Mouse (Mus musculus) brain, adult 10 weeks (tissue): ENCODE results near the gene Amelx. TPM values are rescaled to one million over a fixed set of nuclear protein-coding genes. Genes with fewer than 3 reads are reported as not detected.

Experiments
- polyA plus RNA-seq: library from polyadenylated mRNA; stranded (reverse); fragments of 350-450 nt; fragmentation: Illumina TruSeq; extraction: RNeasy Lipid Tissue Mini Kit (QIAGEN cat#74804); gene quantifications from one replicate; pipeline ENCODE4 v1.2.3, GENCODE M21; 2015; ENCODE audit warnings: low read depth, low replicate concordance

Gene Amelx
- not detected for polyA plus RNA-seq

DNA sequence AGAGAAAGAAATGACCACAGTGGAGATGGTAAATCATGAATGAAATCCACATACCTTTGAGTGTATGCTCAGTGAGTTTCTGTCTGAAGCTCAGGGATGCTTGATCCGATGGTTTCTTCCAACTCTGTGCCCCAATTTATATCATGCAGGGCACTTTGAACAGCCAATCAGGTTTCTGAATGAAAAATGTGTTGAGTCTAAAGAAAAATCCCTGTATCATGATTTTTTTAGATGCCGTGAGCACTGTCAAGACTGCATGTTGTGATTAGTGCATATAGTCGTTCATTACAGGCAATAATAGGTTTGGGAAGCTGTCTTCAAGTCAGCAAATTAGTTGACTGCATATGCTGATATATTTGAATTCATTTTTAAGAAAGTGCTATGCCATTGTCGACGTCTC, at the start of gene Amelx:
TSS of gene Amelx (minus strand) at position 101 of the 400 bp plus-strand sequence.

Other genes starting within 250 kb of the Amelx start
- gene Hccs, start 133.2 kb upstream of the Amelx start, polyA plus RNA-seq: 31.3 TPM